Mouse (Mus musculus): ENCODE measurements around the gene Tbata.

GRCm38 (mm10) chr10:61152131-61152530 lies 19.6 kb upstream of the Tbata start:
- no peak for TF ChIP-seq CTCF (conservative IDR thresholded peaks at IDR 0.05; ENCODE audit: insufficient read depth, insufficient read length, low read depth, low read length)
- no peak for TF ChIP-seq POLR2A (IDR thresholded peaks at IDR 0.05; ENCODE audit: low read depth, low read length)
